Mouse (Mus musculus) intestine, embryonic 14.5 days (tissue): Measurements from ENCODE around the gene Gm11733. TPM values are rescaled to one million over a fixed set of nuclear protein-coding genes. Genes with fewer than 3 reads are reported as not detected.

Experiments
- ATAC-seq: fragments of 200-750 bp; cut with Nextera tagmentation; replicated peaks from 2 replicates; pipeline ENCODE4 v1.8.0; 2017; ENCODE audit warnings: low read depth, moderate number of reproducible peaks, moderate TSS enrichment, moderate library complexity; ENCODE audit not compliant: low FRiP score, low TSS enrichment
- DNase-seq: peaks from one replicate; pipeline ENCODE4 v3.0.0-alpha.2; 2018; ENCODE audit warnings: low spot score
- H3K27ac ChIP-seq: fragments of 300-500 bp; sonication (generic); 2 replicates; pipeline ENCODE4 v1.5.1; 2014; ENCODE audit warnings: low read depth, mild to moderate bottlenecking, control low read depth
- H3K27me3 ChIP-seq: fragments of 300-500 bp; sonication (generic); replicated peaks from 2 replicates; pipeline ENCODE4 v1.6.1; 2014; ENCODE audit warnings: low read length, control low read depth; ENCODE audit not compliant: control insufficient read depth, insufficient read depth
- H3K36me3 ChIP-seq: fragments of 300-500 bp; sonication (generic); 2 replicates; pipeline ENCODE4 v1.6.1; 2014; ENCODE audit warnings: low read length, control low read depth; ENCODE audit not compliant: control insufficient read depth, insufficient read depth
- H3K4me1 ChIP-seq: fragments of 300-500 bp; sonication (generic); replicated peaks from 2 replicates; pipeline ENCODE4 v1.6.1; 2014; ENCODE audit warnings: low read length, control low read depth, mixed read lengths; ENCODE audit not compliant: control insufficient read depth, insufficient read depth
- H3K4me2 ChIP-seq: fragments of 300-500 bp; sonication (generic); 2 replicates; pipeline ENCODE4 v1.6.1; 2014; ENCODE audit warnings: low read length
- H3K4me3 ChIP-seq: fragments of 300-500 bp; sonication (generic); 2 replicates; pipeline ENCODE4 v1.5.1; 2014; ENCODE audit warnings: low read depth, low read length, control low read depth, mixed read lengths
- H3K9ac ChIP-seq: fragments of 300-500 bp; sonication (generic); 2 replicates; pipeline ENCODE4 v1.6.1; 2014; ENCODE audit warnings: mild to moderate bottlenecking, low read length
- H3K9me3 ChIP-seq: fragments of 300-500 bp; sonication (generic); 2 replicates; pipeline ENCODE4 v1.6.1; 2016; ENCODE audit warnings: low read length, control low read depth; ENCODE audit not compliant: control insufficient read depth
- WGBS: fragments of 180-500 bp; shearing (Covaris S2); extraction: QIAGEN DNeasy Blood & Tissue Kit; methylation state at CpG from one replicate; pipeline ENCODE4 v1.1.7; 2014; 5-methylcytosine and 5-hydroxymethylcytosine counted together
- polyA plus RNA-seq: library from polyadenylated mRNA; unstranded; fragments of >200 nt; fragmentation: Nextera tagmentation; extraction: Ambion mirVana; gene quantifications from 2 replicates; pipeline ENCODE4 v1.2.1, GENCODE M21; 2014

The Gm11733 gene
- polyA plus RNA-seq, 1 experiment from 2014 or later: 0.12 TPM

- ATAC-seq: no peak
- DNase-seq: no peak
- Histone ChIP-seq H3K9ac (no peak overlapping the region), H3K4me2 (no peak overlapping the region), H3K27ac (no peak overlapping the region), H3K27me3 (no peaks in the 10 kb centered on the region), H3K9me3 (0 out of 2 replicates have a peak, but pooled peaks cover 3% of the 10 kb centered on the region), H3K4me1 (no peaks in the 10 kb centered on the region), H3K4me3 (no peak overlapping the region), H3K36me3 (no peaks in the 10 kb centered on the region)
- WGBS: 85% methylated on average over 10 of the region's 10 CpGs
Measured at GRCm38 (mm10) chr11:117515718-117516421, 31.7 kb downstream of the Gm11733 start.

GRCm38 (mm10) chr11:117516422-117516796 lies 32.2 kb downstream of the Gm11733 start:
- H3K4me3 ChIP-seq: no peak overlapping the region
- H3K36me3 ChIP-seq: no peaks in the 10 kb centered on the region
- no peak overlapping the region for H3K27ac ChIP-seq
- 0 out of 2 replicates have a peak, but pooled peaks cover 3% of the 10 kb centered on the region for H3K9me3 ChIP-seq
- no peak overlapping the region for H3K9ac ChIP-seq
- no peaks in the 10 kb centered on the region for H3K4me1 ChIP-seq
- H3K4me2 ChIP-seq: no peak overlapping the region
- H3K27me3 ChIP-seq: no peaks in the 10 kb centered on the region
- no peak for DNase-seq
- no peak for ATAC-seq
- 82% methylated on average over 3 of the region's 3 CpGs for WGBS

GRCm38 (mm10) chr11:117521906-117522780 lies 38.0 kb downstream of the Gm11733 start:
- Histone ChIP-seq H3K4me3 (no peak overlapping the region), H3K36me3 (no peaks in the 10 kb centered on the region), H3K27me3 (no peaks in the 10 kb centered on the region), H3K4me1 (peaks cover 23% of the 10 kb centered on the region), H3K27ac (no peak overlapping the region), H3K9ac (no peak overlapping the region), H3K9me3 (0 out of 2 replicates have a peak, but pooled peaks cover 3% of the 10 kb centered on the region), H3K4me2 (no peak overlapping the region)
- DNase-seq (no peak), ATAC-seq (no peak)
- 67% methylated on average over 13 of the region's 13 CpGs for WGBS

GRCm38 (mm10) chr11:117522879-117523519 lies 38.8 kb downstream of the Gm11733 start:
- no peaks in the 10 kb centered on the region for H3K36me3 ChIP-seq
- H3K4me3 ChIP-seq: no peak overlapping the region
- no peak overlapping the region for H3K4me2 ChIP-seq
- peak; percentile 47 for ATAC-seq
- H3K9me3 ChIP-seq: 0 out of 2 replicates have a peak, but pooled peaks cover 3% of the 10 kb centered on the region
- WGBS: 50% methylated on average over 16 of the region's 16 CpGs
- peak; percentile 69 for DNase-seq
- H3K4me1 ChIP-seq: peaks cover 23% of the 10 kb centered on the region
- H3K27me3 ChIP-seq: no peaks in the 10 kb centered on the region
- H3K9ac ChIP-seq: no peak overlapping the region
- peak overlapping the region; percentile 80 for H3K27ac ChIP-seq

GRCm38 (mm10) chr11:117525606-117526349 lies 41.6 kb downstream of the Gm11733 start:
- Histone ChIP-seq H3K9me3 (no peaks in the 10 kb centered on the region), H3K4me1 (peaks cover 23% of the 10 kb centered on the region), H3K27me3 (no peaks in the 10 kb centered on the region), H3K27ac (no peak overlapping the region), H3K4me3 (no peak overlapping the region), H3K9ac (0 out of 2 replicates have a peak overlapping the region, but pooled peaks have one; percentile 6), H3K4me2 (no peak overlapping the region), H3K36me3 (no peaks in the 10 kb centered on the region)
- ATAC-seq (no peak), DNase-seq (peak; percentile 56)
- 12% methylated on average over 18 of the region's 18 CpGs for WGBS

GRCm38 (mm10) chr11:117532374-117532773 lies 48.2 kb downstream of the Gm11733 start:
- H3K4me1 ChIP-seq: no peaks in the 10 kb centered on the region
- H3K4me2 ChIP-seq: no peak overlapping the region
- H3K4me3 ChIP-seq: no peak overlapping the region
- H3K9ac ChIP-seq: no peak overlapping the region
- no peaks in the 10 kb centered on the region for H3K27me3 ChIP-seq
- no peak overlapping the region for H3K27ac ChIP-seq
- no peak for DNase-seq
- ATAC-seq: no peak
- 77% methylated on average over 10 of the region's 10 CpGs for WGBS
- H3K36me3 ChIP-seq: no peaks in the 10 kb centered on the region
- H3K9me3 ChIP-seq: no peaks in the 10 kb centered on the region

GRCm38 (mm10) chr11:117534912-117535311 lies 50.7 kb downstream of the Gm11733 start:
- Histone ChIP-seq H3K4me2 (no peak overlapping the region), H3K36me3 (no peaks in the 10 kb centered on the region), H3K27me3 (no peaks in the 10 kb centered on the region), H3K9ac (no peak overlapping the region), H3K27ac (no peak overlapping the region), H3K9me3 (no peaks in the 10 kb centered on the region), H3K4me3 (no peak overlapping the region), H3K4me1 (no peaks in the 10 kb centered on the region)
- no peak for ATAC-seq
- WGBS: 67% methylated on average over 10 of the region's 10 CpGs
- DNase-seq: no peak
